ENCODE assay signal across 1 mouse cellular context in genomic region chr8:123145279-123145678, GRCm38 (mm10).
TF ChIP-seq lines count a peak whose summit lies in the region.

No protein-coding gene starts in this region.

TF ChIP-seq in MEL, 35 proteins besides CTCF, POLR2A, EP300 and RAD21:
- TF ChIP-seq SMC3 (IDR thresholded peaks at IDR 0.05; ENCODE audit: low read depth, low read length) = peak; percentile 49
- no peak for TF ChIP-seq ZKSCAN1 (IDR thresholded peaks at IDR 0.05; ENCODE audit: low read depth, low read length)
- TF ChIP-seq GATA1 (IDR thresholded peaks at IDR 0.05; ENCODE audit: low read depth, low read length) = no peak
- TF ChIP-seq ZC3H11A (IDR thresholded peaks at IDR 0.05; ENCODE audit: low read depth, low read length) = peak; percentile 47
